Mouse (Mus musculus): Measurements from ENCODE around the gene Trappc6a. TPM values are rescaled to one million over a fixed set of nuclear protein-coding genes. Genes with fewer than 3 reads are reported as not detected.

Trappc6a gene
- total and polyA plus RNA-seq, 3 experiments, result 32.2 to 45.0 (median 33.5) TPM

DNA sequence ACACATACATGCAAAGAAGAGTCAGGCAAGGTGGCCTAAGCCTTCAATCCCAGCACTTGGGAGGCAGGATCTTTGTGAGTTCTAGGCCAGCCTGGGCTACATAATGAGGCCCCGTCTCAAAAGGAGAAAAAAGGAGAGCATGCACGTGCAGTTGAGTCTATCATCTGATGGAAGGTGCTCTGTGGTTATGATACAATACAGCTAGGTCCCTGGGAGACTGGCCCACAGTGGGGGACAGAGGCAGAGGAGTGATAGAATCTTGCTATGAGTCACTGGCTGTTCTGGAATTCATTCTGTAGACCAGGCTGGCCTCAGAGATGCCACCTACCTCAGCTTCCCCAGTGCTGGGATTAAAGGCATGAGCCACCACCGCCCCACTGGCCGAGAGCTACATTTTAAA, 45.8 kb upstream of the Trappc6a start:
- no peak overlapping the region for H3K4me3 ChIP-seq
- no peaks in the 10 kb centered on the region; the same call in 1 of the 2 replicates for H3K27me3 ChIP-seq (ENCODE audit: control insufficient read depth, insufficient read depth, low read length)
- H3K9ac ChIP-seq (ENCODE audit: low read depth, low read length), result no peak overlapping the region
- no peaks in the 10 kb centered on the region for H3K36me3 ChIP-seq (ENCODE audit: control insufficient read depth, insufficient read depth, low read length)
- no peak for DNase-seq
- H3K27ac ChIP-seq, result no peak overlapping the region
- peaks cover 2% of the 10 kb centered on the region; the same call in 1 of the 2 replicates for H3K79me2 ChIP-seq (replicated peaks; ENCODE audit: control insufficient read depth, insufficient read depth, low read length)
- H3K4me1 ChIP-seq (ENCODE audit: control insufficient read depth, insufficient read depth, low read length), result no peaks in the 10 kb centered on the region
- no peak for TF ChIP-seq CTCF (IDR thresholded peaks at IDR 0.05)
- no peak for TF ChIP-seq POLR2A (IDR thresholded peaks at IDR 0.05; ENCODE audit: insufficient read depth, low read depth, low read length)
- no peak for TF ChIP-seq EP300 (IDR thresholded peaks at IDR 0.05; ENCODE audit: insufficient read depth, low read depth, low read length)
- 68% methylated on average over 4 of the region's 4 CpGs for WGBS
- intact Hi-C loops (cut with DNase I), result no loop called here

DNA sequence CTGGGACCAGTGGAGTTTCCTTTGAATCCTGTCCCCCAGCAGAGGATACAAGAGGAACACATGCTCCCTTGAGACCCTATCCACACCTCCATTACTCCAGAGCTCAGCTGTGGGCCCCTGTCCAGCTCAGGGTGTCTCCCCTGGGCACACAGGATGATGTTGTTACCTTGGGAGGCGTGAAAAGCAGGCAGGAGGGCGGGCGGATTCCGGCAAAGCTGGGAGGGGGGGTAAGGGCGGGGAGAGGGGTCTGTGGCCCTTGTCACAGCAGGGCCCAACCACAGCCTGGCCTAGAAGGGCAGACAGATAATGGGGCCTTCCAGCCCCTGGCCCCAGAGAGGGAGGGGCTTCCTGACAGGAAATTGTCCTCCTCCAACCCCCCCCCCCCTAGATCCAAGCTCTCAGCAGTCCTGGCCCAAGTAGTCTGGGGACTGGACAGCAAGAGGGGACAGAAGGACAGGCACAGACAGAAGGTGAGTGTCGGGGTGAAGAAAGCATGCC, 45.3 kb upstream of the Trappc6a start, which contains the start of gene Exoc3l2:
Gene Exoc3l2, plus strand, starts transcription at position 448 of the 498 bp plus-strand sequence.
- intact Hi-C loops (cut with DNase I), result no loop called here
- Histone ChIP-seq H3K36me3 (ENCODE audit: control insufficient read depth, insufficient read depth, low read length) (no peaks in the 10 kb centered on the region), H3K27ac (no peak within 1 kb of the TSS), H3K27me3 (ENCODE audit: control insufficient read depth, insufficient read depth, low read length) (no peaks in the 10 kb centered on the region; the same call in 1 of the 2 replicates), H3K4me3 (no peak within 1 kb of the TSS), H3K9ac (ENCODE audit: low read depth, low read length) (no peak within 1 kb of the TSS; the same call in 1 of the 2 replicates), H3K4me1 (ENCODE audit: control insufficient read depth, insufficient read depth, low read length) (no peaks in the 10 kb centered on the region), H3K79me2 (replicated peaks; ENCODE audit: control insufficient read depth, insufficient read depth, low read length) (no peaks in the 10 kb centered on the region; the same call in 1 of the 2 replicates)
- WGBS, result 40% methylated on average over 6 of the region's 6 CpGs
- TF ChIP-seq POLR2A (IDR thresholded peaks at IDR 0.05; ENCODE audit: insufficient read depth, low read depth, low read length), result no peak
- TF ChIP-seq CTCF (IDR thresholded peaks at IDR 0.05), result no peak
- TF ChIP-seq EP300 (IDR thresholded peaks at IDR 0.05; ENCODE audit: insufficient read depth, low read depth, low read length), result no peak
- DNase-seq, result no peak

DNA sequence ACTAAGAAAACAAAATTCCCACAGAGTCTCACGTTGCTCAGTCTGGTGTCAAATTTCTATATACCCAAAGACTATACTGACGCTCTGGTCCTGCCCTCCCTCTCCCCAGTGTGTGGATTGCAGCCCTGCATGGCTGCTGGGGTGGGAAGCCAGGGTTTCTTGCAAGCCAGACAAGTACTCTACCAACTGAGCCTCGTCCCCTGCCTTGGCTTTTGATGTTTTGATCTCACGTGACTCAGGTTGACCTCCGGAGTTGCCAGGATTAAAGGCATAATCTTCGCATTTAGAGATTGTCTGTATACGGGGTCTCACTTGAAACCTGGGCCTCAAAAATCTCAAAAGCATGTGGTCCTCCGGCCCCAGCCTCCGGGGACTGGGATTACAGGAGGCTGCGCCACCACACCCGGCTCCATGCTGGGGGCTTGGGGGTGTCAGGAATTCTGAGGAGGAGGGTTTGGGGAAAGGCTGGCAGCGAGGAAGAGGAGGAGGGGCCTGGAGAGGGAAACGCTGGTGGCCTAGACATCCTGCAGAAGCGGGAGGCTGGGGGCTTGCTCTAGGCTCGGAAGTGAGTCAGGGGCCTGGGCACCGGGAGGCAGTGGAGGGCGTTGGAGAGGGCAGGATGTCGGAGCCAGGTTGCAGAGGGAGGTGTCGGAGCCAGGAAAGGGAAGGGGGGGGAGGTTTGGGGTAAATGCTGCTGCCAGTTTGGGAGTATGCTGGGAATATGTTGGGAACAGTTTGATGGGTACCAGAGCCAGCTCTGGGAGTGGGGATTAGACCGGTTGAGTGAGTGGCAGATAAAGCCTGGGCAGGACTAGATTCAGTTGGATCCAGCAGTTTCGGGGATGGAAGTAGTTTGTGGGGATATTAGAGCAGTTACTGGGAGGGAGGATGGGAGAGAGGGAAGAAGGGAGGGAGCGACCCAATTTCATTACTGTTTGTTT, 43.6 kb upstream of the Trappc6a start:
- WGBS, result 32% methylated on average over 21 of the region's 22 CpGs
- intact Hi-C loops (cut with DNase I), result no loop called here
- Histone ChIP-seq H3K27me3 (ENCODE audit: control insufficient read depth, insufficient read depth, low read length) (no peaks in the 10 kb centered on the region; the same call in 1 of the 2 replicates), H3K4me3 (no peak overlapping the region), H3K27ac (no peak overlapping the region), H3K79me2 (replicated peaks; ENCODE audit: control insufficient read depth, insufficient read depth, low read length) (no peaks in the 10 kb centered on the region), H3K9ac (ENCODE audit: low read depth, low read length) (no peak overlapping the region), H3K4me1 (ENCODE audit: control insufficient read depth, insufficient read depth, low read length) (no peaks in the 10 kb centered on the region), H3K36me3 (ENCODE audit: control insufficient read depth, insufficient read depth, low read length) (no peaks in the 10 kb centered on the region)
- TF ChIP-seq CTCF (IDR thresholded peaks at IDR 0.05), result no peak
- no peak for TF ChIP-seq POLR2A (IDR thresholded peaks at IDR 0.05; ENCODE audit: insufficient read depth, low read depth, low read length)
- no peak for TF ChIP-seq EP300 (IDR thresholded peaks at IDR 0.05; ENCODE audit: insufficient read depth, low read depth, low read length)
- no peak for DNase-seq

DNA sequence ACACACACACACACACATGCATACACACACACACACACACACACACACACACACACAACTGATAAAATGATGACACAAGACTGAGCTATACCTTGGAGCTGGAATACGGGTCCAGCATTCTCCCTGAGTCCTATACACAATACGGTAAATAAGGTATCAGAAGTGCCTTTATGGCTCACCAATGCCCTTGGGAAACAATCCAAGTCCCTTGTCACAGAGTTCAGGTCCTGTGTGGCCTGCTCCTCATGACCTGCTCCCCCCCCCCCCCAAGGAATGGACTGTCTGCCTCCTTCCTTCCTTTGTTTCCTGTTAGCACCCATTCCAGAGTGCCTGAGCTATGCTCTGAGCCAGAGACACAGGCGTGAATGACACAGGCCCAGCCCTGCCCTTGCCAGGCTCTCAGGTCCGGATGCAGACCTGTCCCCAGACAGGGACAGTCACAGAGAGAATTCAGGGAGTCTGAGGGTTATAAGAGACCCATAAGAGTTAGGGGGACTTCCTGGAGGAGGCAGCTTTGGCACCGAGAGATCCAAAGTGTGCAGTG, 41.5 kb upstream of the Trappc6a start:
- WGBS, result 45% methylated on average over 5 of the region's 5 CpGs
- Histone ChIP-seq H3K4me3 (no peak overlapping the region), H3K36me3 (ENCODE audit: control insufficient read depth, insufficient read depth, low read length) (no peaks in the 10 kb centered on the region), H3K4me1 (ENCODE audit: control insufficient read depth, insufficient read depth, low read length) (no peaks in the 10 kb centered on the region), H3K79me2 (replicated peaks; ENCODE audit: control insufficient read depth, insufficient read depth, low read length) (no peaks in the 10 kb centered on the region), H3K9ac (ENCODE audit: low read depth, low read length) (no peak overlapping the region), H3K27me3 (ENCODE audit: control insufficient read depth, insufficient read depth, low read length) (no peaks in the 10 kb centered on the region; the same call in 1 of the 2 replicates), H3K27ac (no peak overlapping the region)
- TF ChIP-seq EP300 (IDR thresholded peaks at IDR 0.05; ENCODE audit: insufficient read depth, low read depth, low read length) (0 out of 2 replicates have a peak, but pooled peaks have one; percentile 41), CTCF (IDR thresholded peaks at IDR 0.05) (no peak), POLR2A (IDR thresholded peaks at IDR 0.05; ENCODE audit: insufficient read depth, low read depth, low read length) (no peak)
- intact Hi-C loops (cut with DNase I), result no loop called here
- no peak for DNase-seq

DNA sequence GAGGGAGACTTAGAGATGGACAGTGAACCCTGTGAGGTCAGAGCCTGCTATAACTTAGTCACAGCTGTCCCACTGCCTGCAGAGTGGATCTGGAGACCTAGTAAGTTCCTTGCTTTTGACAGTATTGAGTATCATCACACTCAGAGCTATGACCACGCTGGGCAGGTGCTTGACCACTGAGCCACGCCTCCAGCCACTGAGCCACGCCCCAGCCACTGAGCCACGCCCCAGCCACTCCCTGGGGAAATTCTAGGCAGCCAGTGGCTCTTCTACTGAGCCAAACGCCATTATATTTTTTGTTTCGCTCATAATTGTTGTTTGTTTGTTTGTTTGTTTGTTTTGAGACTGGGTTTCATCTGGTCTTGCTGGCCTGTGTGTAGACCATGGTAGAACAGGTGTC, 40.6 kb upstream of the Trappc6a start:
- Histone ChIP-seq H3K27me3 (ENCODE audit: control insufficient read depth, insufficient read depth, low read length) (no peaks in the 10 kb centered on the region; the same call in 1 of the 2 replicates), H3K36me3 (ENCODE audit: control insufficient read depth, insufficient read depth, low read length) (no peaks in the 10 kb centered on the region), H3K27ac (no peak overlapping the region), H3K4me1 (ENCODE audit: control insufficient read depth, insufficient read depth, low read length) (peaks cover 2% of the 10 kb centered on the region; the same call in 1 of the 2 replicates), H3K79me2 (replicated peaks; ENCODE audit: control insufficient read depth, insufficient read depth, low read length) (no peaks in the 10 kb centered on the region), H3K4me3 (no peak overlapping the region), H3K9ac (ENCODE audit: low read depth, low read length) (no peak overlapping the region)
- no peak for DNase-seq
- TF ChIP-seq POLR2A (IDR thresholded peaks at IDR 0.05; ENCODE audit: insufficient read depth, low read depth, low read length) (no peak), CTCF (IDR thresholded peaks at IDR 0.05) (no peak), EP300 (IDR thresholded peaks at IDR 0.05; ENCODE audit: insufficient read depth, low read depth, low read length) (no peak)
- intact Hi-C loops (cut with DNase I), result no loop called here
- 40% methylated on average over 6 of the region's 6 CpGs for WGBS

Measured in heart, adult 2 months (tissue).